Mouse (Mus musculus): Measurements from ENCODE around the gene Btg4.

GRCm38 (mm10) chr9:51070801-51071200 lies 10.1 kb downstream of the Btg4 start:
- TF ChIP-seq POLR2A (IDR thresholded peaks at IDR 0.05; ENCODE audit: extremely low read depth, insufficient read depth, low read length), result no peak
- TF ChIP-seq CTCF (IDR thresholded peaks at IDR 0.05; ENCODE audit: low read depth, low read length), result no peak

Measured in liver, adult 2 months (tissue).